Mouse (Mus musculus): ENCODE measurements around the gene Zcchc7.

DNA sequence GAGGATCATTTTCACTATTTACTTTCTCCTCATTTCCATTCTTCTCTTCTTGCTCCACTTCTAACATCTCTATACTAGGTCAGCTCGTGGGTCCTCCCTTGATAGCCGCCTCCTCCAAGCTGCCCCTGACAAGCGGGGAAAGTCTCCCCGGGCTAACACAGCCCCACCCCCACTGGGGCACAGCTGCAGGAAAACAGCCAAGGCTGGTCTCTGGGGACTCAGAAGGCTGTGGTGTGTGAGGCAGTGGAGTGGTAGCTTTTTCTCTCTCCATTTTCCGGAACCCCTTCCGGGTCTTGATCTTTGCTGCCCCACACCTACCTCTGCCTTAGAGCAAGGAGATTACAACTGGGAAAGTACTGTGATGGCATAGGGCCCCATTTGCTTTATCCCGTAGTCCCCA is 49.7 kb upstream of the Zcchc7 start:
- TF ChIP-seq EP300 (IDR thresholded peaks at IDR 0.05; ENCODE audit: insufficient read depth, low read depth, low read length) (no peak), CTCF (IDR thresholded peaks at IDR 0.05; ENCODE audit: low read depth, low read length) (no peak)

Measured in ES-Bruce4 (cell line).